Mouse (Mus musculus) lung, adult 2 months (tissue): ENCODE measurements around the gene Olfr1359. TPM values are rescaled to one million over a fixed set of nuclear protein-coding genes. Genes with fewer than 3 reads are reported as not detected.
"Not testable (repeated sequence)": the region's sequence is repeated elsewhere in the genome, so short reads cannot be mapped to it uniquely, and the experiment has no call there.

ENCODE experiments used
- DNase-seq: peaks from one replicate; pipeline ENCODE4 v3.0.0; 2022
- H3K4me1 ChIP-seq: fragments of 200-500 bp; 2 replicates; pipeline ENCODE4 v1.6.1; 2011; ENCODE audit warnings: low read length; ENCODE audit not compliant: control insufficient read depth, insufficient read depth
- H3K4me3 ChIP-seq: fragments of 200-500 bp; replicated peaks from 2 replicates; pipeline ENCODE3; 2011; ENCODE audit warnings: low read depth, mild to moderate bottlenecking, control low read depth, low read length; ENCODE audit errors: extremely low read depth
- CTCF ChIP-seq: fragments of 200-500 bp; IDR thresholded peaks from 2 replicates; pipeline ENCODE4 v1.5.1; 2011; ENCODE audit warnings: mild to moderate bottlenecking, low read length, control low read depth; ENCODE audit not compliant: insufficient read depth
- POLR2A ChIP-seq: fragments of 200-500 bp; IDR thresholded peaks from 2 replicates; pipeline ENCODE4 v1.6.1; 2011; ENCODE audit warnings: low read depth, mild to moderate bottlenecking, control low read depth, low read length, borderline replicate concordance; ENCODE audit errors: extremely low read depth
- whole genome bisulfite sequencing: fragments of 180-500 bp; shearing (Covaris S2); methylation state at CpG from one replicate; pipeline ENCODE4 v1.1.7; 2018; 5-methylcytosine and 5-hydroxymethylcytosine counted together
- polyA plus RNA-seq: library from polyadenylated mRNA; depleted of rRNA; stranded (reverse); fragments of >200 nt; gene quantifications from 2 replicates; pipeline ENCODE4 v1.2.3, GENCODE M21; 2012

Olfr1359 gene
- polyA plus RNA-seq, 1 experiment: not detected

DNA sequence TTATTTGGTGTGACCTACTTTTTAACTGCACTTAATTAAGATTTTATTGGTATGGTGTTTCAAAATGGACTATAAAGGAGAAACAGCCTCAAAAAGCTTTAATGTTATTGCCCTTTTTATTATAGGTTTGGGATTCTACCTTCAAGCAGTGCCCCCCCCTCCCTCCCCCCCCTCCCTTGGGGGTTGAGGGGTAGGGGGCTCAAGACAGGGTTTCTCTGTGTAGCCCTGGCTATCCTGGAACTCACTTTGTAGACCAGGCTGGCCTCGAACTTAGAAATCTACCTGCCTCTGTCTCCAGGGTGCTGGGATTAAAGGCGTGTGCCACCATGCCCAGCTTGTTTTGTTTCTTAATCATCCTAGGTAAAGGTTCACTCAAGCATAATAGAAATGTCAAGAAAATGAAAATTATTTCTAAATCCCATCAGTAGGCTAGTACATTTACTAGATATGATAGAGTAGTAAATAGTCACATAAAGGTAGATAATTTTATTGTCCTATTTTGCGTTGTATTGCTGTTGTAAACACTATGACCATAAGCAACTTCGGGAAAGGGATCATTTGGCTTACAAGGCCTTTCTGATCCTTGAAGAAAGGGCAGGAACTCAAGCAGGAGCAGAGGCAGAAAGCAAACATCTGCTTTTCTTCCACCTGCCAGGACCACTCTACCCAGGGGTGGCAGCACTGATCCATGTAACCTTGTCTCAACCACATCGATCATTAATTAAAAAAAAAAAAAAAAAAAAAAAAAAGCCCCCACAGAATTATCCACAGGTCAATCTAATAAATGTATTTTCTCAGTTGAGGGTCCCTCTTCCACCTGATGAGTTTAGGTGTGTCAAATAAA lies 25.3 kb downstream of the Olfr1359 start:
- Histone ChIP-seq H3K4me1 (peaks cover 5% of the 10 kb centered on the region), H3K4me3 (no peak overlapping the region)
- DNase-seq: no peak
- no peak for TF ChIP-seq CTCF
- TF ChIP-seq POLR2A: no peak
- 47% methylated on average over 5 of the region's 5 CpGs for WGBS

DNA sequence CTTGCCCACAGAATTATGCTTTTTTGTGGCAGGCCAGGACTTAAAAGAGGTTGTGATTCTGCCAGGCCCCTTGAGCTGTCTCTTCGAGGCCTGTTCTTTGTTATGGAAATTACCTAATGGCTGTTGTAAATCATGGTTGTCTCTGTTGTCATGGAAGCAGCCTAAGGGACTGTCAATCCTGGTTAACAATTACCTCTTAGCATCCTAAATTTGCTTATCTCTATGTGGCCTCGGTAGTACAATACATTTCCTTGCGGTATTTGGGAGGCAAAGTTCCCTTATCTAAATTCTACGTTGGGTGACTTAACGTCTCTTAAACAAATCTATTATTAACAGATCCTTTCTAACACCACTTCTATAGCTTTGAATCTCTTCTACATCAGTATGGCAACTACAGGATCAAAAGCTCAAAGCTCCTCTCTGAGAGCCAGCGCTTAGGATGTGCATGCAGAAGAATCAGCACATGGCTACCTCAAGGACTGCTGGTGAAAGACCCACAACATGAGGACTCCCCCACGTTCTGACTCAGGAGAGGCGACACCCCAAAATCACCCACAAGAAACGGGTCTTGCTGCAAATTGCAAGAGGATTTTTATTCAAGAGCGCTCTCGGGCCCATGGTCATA lies 30.1 kb downstream of the Olfr1359 start:
- TF ChIP-seq CTCF (no peak), POLR2A (no peak)
- Histone ChIP-seq H3K4me1 (no peaks in the 10 kb centered on the region), H3K4me3 (no peak overlapping the region)
- 57% methylated on average over 11 of the region's 11 CpGs for WGBS
- no peak for DNase-seq

DNA sequence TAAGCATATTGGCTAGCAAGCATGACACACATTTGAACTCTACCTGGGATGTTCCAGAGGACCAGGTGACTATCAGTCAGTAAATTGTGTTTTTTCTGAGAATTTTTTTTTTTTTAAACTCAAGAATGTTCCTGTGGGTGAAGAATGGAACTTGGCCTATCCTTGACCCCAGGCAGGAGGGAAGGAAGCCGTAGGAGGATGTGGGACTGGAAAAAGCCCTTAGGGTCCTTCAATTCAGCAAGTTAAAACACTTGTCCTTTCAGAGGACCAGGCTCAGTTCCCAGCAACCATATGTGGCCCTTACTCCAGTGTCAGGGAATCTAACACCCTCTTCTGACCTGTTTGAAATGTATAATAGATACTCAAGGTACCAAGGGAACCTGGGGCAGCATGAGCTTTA lies 31.6 kb downstream of the Olfr1359 start:
- 65% methylated on average over 1 of the region's 1 CpGs for WGBS
- Histone ChIP-seq H3K4me3 (no peak overlapping the region), H3K4me1 (no peaks in the 10 kb centered on the region)
- DNase-seq: no peak
- TF ChIP-seq CTCF: no peak
- no peak for TF ChIP-seq POLR2A

DNA sequence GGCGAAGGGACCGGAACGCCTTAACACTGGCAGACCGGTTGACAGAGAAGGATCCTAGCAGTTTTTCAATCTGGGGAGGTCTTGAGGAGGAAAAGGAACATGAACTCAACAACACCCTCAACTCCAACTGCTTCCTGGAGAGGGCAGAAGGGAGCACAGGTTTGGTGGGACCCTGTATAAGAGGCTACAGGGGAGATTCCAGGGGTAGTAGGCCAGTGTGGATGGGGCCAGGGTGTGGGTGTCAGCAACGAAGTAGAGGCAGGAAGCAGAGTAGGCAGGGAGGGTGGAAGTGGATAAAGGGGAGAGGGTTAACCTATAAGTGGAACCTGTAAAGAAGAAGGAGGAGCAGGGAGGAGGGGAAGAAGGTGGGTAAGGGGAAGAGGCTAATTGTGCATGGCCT lies 35.6 kb downstream of the Olfr1359 start:
- 85% methylated on average over 5 of the region's 5 CpGs for WGBS
- no peak overlapping the region for H3K4me3 ChIP-seq
- no peak for DNase-seq
- no peaks in the 10 kb centered on the region for H3K4me1 ChIP-seq
- TF ChIP-seq CTCF: no peak
- no peak for TF ChIP-seq POLR2A

DNA sequence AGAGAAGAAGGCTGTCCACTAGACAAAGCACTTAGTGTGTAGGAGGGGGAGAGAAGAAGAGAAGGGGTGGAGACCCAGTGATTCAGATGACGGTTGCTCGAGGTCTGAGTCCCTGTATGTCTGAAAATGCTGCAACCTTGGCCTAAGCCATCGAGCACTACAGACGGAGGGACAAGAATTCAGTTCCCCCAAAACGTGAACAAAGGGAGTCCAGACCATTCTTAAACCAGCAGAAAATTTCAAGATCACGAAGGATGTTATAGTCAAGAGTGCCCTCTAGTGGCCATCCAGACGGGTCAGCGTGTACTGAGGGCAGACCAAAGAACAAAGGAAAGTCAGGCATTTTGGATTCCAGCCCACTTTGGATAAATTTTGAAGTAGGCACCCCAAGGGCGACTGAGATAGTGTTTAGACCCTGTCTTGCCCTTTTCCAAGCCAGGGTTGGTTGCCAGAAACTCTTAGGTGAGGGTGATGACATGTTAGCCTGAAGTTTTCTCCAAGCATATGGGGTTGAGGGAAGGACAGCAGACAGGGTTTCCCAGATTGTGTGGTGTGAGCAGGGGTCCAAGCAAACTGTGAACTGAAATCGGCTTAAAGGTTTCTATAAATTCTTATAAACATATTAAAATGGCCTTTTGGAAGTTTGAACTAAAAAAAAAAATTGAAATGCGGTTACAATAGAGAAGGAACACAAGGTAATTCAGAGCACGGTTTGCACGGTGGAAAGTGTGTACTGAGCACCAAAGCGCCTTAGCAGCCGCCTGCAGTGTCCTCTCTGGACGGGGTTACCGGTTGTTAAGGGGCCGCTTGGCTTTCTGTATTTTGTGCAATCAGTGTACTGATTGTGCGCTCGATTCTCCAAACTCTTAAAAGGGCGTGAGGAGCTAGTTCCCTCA lies 36.3 kb downstream of the Olfr1359 start:
- H3K4me3 ChIP-seq: peak overlapping the region; percentile 57
- TF ChIP-seq POLR2A (no peak), CTCF (peak; percentile 84)
- DNase-seq: peak; percentile 61
- under 1% methylated on average over 21 of the region's 21 CpGs for WGBS
- no peaks in the 10 kb centered on the region for H3K4me1 ChIP-seq

DNA sequence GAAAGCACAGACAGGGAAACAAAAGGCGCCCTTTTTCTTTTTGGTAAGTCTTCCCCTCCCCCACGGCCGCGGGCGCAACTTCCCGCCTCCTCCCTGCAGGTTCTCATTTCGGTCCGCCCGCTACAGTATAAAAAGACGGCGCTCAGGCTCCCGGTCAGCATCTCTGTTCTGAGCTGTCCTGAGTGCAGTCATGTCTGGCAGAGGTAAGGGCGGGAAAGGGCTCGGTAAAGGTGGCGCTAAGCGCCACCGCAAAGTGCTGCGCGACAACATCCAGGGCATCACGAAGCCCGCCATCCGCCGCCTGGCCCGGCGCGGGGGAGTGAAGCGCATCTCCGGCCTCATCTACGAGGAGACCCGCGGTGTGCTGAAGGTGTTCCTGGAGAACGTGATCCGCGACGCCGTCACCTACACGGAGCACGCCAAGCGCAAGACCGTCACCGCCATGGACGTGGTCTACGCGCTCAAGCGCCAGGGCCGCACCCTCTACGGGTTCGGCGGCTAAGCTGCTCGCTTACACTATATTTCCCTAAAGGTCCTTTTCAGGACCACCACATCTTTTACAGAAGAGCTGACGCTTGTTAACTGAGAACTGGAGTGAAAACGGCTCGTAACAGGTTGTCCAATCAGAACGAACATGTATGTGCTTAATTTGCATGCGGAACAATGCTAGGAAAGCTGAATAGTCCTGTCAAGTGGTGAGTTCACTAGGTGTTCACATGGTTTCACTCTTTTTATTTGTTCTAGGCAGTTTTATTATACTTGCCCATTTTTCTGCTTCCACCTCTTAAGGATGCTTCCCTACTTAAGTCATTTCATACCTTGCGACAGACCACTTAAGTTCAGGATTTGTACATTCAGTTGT lies 37.2 kb downstream of the Olfr1359 start, which contains the start of gene Hist1h4j:
Gene Hist1h4j (plus strand): TSS at position 159 of the 862 bp plus-strand sequence.
- whole genome bisulfite sequencing: under 1% methylated on average over 48 of the region's 56 CpGs
- peak; percentile 56 for DNase-seq

DNA sequence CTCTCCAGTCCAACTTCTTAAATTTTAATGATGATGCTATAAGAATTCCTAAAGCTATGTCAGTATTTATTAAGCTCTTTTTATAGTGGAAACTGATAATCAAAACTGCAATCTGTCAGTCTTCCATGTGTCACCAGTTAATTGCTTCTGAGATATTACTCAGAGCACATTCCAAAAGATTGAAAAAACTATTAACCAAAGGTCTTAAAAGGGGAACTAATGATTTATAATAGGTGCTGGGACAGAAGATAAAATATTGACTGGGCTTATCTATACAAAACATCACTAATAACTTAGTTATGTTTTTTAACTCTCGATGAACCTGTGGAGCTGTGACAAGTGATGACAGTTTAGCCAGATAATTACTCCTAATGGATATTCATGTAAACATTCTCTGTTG lies 47.1 kb downstream of the Olfr1359 start:
- H3K4me3 ChIP-seq: no peak overlapping the region
- DNase-seq: no peak
- WGBS: 66% methylated on average over 1 of the region's 1 CpGs

More for the DNA sequence above, 37.2 kb downstream of the Olfr1359 start, which contains the start of gene Hist1h4j:
- not testable (repeated sequence) for H3K4me1 ChIP-seq
- peak; percentile 74; the same call in 1 of the 2 replicates for TF ChIP-seq POLR2A
- H3K4me3 ChIP-seq: peak within 1 kb of the TSS; percentile 57

DNA sequence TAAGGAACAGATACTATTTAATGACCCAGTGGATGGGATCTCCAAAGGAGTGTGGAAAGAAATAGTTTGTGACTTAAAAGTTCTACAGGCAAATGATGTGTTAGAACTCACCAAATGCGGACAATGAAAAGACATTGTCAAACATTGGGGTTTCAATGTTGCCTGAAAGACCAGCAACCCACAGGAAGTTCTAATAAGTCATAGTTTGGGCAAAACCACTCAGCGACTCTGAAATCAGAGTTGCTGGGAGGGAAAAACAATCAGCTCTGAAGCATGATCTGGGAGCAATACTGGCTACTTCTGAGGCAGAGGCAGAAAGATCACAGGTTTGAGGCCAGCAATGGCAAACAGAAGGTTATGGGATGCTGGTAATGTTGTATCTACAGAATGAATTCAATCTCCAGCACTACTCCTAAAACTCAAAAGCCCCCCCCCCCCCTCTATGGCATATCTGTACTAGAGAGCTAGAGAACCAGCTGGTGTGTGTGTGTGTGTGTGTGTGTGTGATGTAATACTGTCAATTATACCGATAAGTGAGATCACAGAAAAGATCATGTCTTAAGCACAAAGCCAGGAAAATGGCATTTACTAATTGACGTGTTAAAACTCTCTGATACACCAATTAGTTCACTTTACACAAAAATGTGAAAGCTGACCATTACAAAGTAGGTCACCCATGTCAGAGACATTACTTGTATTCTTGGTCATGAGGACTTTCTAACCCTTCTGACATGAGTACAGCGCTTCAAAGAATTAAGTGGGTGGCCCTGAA lies 51.7 kb downstream of the Olfr1359 start:
- H3K4me3 ChIP-seq: peak overlapping the region; percentile 41
- DNase-seq: no peak
- peaks cover 7% of the 10 kb centered on the region for H3K4me1 ChIP-seq
- TF ChIP-seq POLR2A (no peak), CTCF (no peak)
- 9% methylated on average over 5 of the region's 5 CpGs for WGBS

More for the DNA sequence above, 47.1 kb downstream of the Olfr1359 start:
- TF ChIP-seq CTCF (no peak), POLR2A (no peak)
- H3K4me1 ChIP-seq: peaks cover 5% of the 10 kb centered on the region; the same call in 1 of the 2 replicates
